Mouse (Mus musculus) spleen, adult 2 months (tissue): ENCODE results near the gene Rere. TPM values are rescaled to one million over a fixed set of nuclear protein-coding genes. Genes with fewer than 3 reads are reported as not detected.

Experiments used
- DNase-seq, 2 experiments: peaks; one replicate each; pipeline versions ENCODE4 v3.0.0 to v3.0.0-alpha.2; 2012 to 2021; ENCODE audit warnings: low spot score in 2 of 2, low read depth in 1 of 2
- H3K27ac ChIP-seq: fragments of 200-500 bp; 2 replicates; pipeline ENCODE4 v1.5.1; 2012; ENCODE audit warnings: low read length, inconsistent platforms; ENCODE audit not compliant: insufficient read depth
- H3K27me3 ChIP-seq: fragments of 200-500 bp; 2 replicates; pipeline ENCODE4 v1.6.1; 2012; ENCODE audit warnings: mild to moderate bottlenecking, moderate library complexity, low read length, inconsistent platforms; ENCODE audit not compliant: control insufficient read depth, insufficient read depth
- H3K36me3 ChIP-seq: fragments of 200-500 bp; 2 replicates; pipeline ENCODE4 v1.6.1; 2012; ENCODE audit warnings: mild to moderate bottlenecking, low read length, inconsistent platforms; ENCODE audit not compliant: control insufficient read depth, insufficient read depth
- H3K4me1 ChIP-seq: fragments of 200-500 bp; 2 replicates; pipeline ENCODE4 v1.6.1; 2011; ENCODE audit warnings: inconsistent platforms; ENCODE audit not compliant: control insufficient read depth, insufficient read depth, insufficient read length
- H3K4me3 ChIP-seq: fragments of 200-500 bp; 2 replicates; pipeline ENCODE4 v1.5.1; 2011; ENCODE audit warnings: mild to moderate bottlenecking, inconsistent platforms; ENCODE audit not compliant: insufficient read depth, insufficient read length; ENCODE audit errors: extremely low read depth
- CTCF ChIP-seq: fragments of 200-500 bp; IDR thresholded peaks from 2 replicates; pipeline ENCODE4 v1.5.1; 2011; ENCODE audit warnings: mild to moderate bottlenecking, inconsistent platforms; ENCODE audit not compliant: insufficient read depth, insufficient read length, insufficient replicate concordance; ENCODE audit errors: extremely low read depth
- POLR2A ChIP-seq: fragments of 200-500 bp; IDR thresholded peaks from 2 replicates; pipeline ENCODE4 v1.6.1; 2011; ENCODE audit warnings: low read depth, low read length, inconsistent platforms
- WGBS: fragments of 180-500 bp; shearing (Covaris S2); methylation state at CpG from one replicate; pipeline ENCODE4 v1.1.7; 2018; 5-methylcytosine and 5-hydroxymethylcytosine counted together
- polyA plus RNA-seq: library from polyadenylated mRNA; depleted of rRNA; stranded (reverse); fragments of >200 nt; gene quantifications from 2 replicates; pipeline ENCODE4 v1.2.3, GENCODE M21; 2012

Gene Rere
- polyA plus RNA-seq, 1 experiment, result 66.2 TPM

DNA sequence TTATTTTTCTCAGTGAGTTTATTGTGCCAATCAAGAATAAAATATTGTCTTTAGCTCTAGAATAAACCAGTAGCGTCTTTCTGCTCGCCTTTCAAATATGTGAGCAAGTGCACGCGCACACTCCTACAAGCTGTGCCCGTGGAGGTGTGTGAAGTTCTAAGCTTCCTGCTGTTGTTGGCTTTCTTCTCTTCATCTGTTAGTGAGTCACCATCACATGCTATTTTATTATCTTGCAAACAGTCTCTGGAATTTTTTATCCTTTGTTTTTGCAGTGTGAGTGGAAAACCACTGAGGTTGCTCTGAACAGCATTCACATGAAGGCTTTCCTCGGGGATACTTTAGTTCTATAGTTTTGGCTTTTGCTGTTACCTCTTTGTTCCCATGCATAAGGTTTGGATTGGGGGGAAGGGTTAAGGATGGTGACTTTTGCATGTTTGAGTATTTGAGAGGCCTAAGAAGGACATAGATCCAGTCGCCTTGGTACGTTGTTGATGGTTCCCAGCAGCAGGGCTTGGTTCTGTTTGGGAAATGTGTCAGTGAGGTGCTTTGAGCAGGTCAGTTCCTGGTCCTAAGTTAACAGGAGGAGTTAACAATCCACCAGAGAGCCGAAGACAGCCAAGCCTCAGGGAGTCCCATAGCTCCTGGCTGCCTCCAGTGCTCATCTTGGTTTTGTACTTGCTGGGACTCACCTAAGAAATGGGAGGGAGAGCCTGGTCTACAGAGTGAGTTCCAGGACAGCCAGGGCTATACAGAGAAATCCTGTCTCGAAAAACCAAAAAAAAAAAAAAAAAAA is 300.7 kb downstream of the Rere start:
- Histone ChIP-seq H3K27me3 (no peaks in the 10 kb centered on the region), H3K4me3 (no peak overlapping the region), H3K4me1 (peaks cover 29% of the 10 kb centered on the region), H3K36me3 (peaks cover 2% of the 10 kb centered on the region; the same call in 1 of the 2 replicates), H3K27ac (peak overlapping the region; percentile 52)
- DNase-seq, result no peak
- TF ChIP-seq POLR2A (no peak), CTCF (no peak)
- 68% methylated on average over 10 of the region's 10 CpGs for WGBS

DNA sequence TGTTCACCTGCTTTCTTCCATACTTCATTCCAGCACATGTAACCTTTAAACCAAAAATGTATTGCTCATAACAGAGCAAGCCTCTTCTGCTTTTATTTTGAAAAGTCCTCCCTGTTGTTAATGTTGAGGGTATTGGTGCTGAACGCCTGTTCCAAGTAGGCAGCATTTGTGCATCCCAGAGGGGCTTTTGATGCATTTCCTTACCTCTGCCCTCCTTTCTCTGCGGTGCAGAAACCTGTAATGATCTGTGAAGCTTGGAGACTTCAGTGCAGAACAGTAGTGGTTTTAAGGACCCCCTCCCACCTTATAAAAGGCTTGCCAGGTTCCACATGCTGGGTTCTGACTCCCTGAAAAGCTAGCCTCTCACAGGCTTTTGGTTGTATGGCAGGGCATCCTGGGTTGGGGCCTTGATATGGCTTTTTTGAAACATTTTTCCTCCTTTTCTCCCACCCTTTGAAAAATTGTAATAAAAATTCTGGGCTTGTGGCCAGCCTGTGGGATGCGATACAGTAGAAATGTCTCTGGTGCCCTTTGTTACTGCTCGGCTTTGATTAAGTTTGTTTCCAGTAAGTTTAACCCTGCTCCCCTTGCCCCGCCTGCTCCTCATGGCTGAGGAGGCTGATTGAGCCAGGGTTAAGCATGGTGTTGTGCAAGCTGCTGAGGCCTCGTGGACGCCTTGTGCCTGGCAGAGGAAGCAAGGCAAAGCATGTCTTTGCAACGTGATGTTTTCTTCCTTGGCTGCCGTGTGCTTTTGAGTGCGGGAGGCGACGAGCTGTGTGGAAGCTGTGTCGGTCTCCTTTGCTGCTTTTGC is 301.7 kb downstream of the Rere start:
- Histone ChIP-seq H3K4me3 (peak overlapping the region; percentile 6; the same call in 1 of the 2 replicates), H3K27ac (peak overlapping the region; percentile 75), H3K27me3 (no peaks in the 10 kb centered on the region), H3K4me1 (peaks cover 34% of the 10 kb centered on the region), H3K36me3 (peaks cover 2% of the 10 kb centered on the region; the same call in 1 of the 2 replicates)
- WGBS, result 18% methylated on average over 13 of the region's 13 CpGs
- peak in 1 of 2 experiments; percentile 38 for DNase-seq
- no peak for TF ChIP-seq POLR2A
- no peak for TF ChIP-seq CTCF

DNA sequence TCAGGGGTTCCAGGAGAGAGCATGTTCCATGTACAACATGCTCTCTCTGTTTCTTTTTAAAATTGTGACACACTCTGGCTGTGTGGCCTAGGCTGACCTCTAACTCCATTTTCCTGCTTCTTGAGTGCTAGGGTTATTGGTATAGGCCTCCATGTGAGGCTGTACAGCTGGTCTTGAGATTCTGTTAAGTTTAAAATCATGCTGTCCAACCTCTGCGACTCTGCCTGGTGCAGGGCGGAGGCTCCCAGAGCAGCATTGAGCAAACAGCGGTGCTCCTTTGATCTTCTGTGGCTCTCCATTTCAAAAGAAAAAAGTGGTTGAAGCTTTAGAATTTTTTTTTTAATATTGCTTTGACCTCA is 302.3 kb downstream of the Rere start:
- Histone ChIP-seq H3K27me3 (no peaks in the 10 kb centered on the region), H3K4me3 (peak overlapping the region; percentile 6; the same call in 1 of the 2 replicates), H3K4me1 (peaks cover 36% of the 10 kb centered on the region), H3K27ac (peak overlapping the region; percentile 75), H3K36me3 (peaks cover 2% of the 10 kb centered on the region; the same call in 1 of the 2 replicates)
- DNase-seq, result no peak
- WGBS, result 37% methylated on average over 3 of the region's 3 CpGs
- TF ChIP-seq POLR2A (no peak), CTCF (no peak)

DNA sequence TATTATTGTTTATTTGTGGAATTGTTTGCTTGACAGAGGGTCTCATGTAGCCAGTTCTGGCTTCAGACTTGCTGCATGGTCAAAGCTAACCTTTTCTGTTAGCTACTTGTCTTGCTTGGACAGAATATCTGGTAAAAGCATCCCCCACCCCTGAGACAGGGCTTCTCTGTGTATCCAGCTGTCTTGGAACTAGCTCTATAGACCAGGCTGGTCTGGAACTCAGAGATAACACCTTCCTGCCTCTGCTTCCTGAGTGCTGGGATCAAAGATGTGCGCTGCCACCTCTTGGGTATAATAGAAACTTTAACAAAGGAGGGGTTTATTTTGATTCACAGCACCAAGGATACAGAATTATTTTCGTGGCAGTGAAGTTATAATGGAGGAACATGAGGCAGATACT is 304.4 kb downstream of the Rere start:
- peaks cover 38% of the 10 kb centered on the region for H3K4me1 ChIP-seq
- TF ChIP-seq POLR2A, result no peak
- TF ChIP-seq CTCF, result no peak
- DNase-seq, result no peak
- H3K27me3 ChIP-seq, result no peaks in the 10 kb centered on the region
- WGBS, result 76% methylated on average over 2 of the region's 2 CpGs
- H3K36me3 ChIP-seq, result peaks cover 2% of the 10 kb centered on the region; the same call in 1 of the 2 replicates
- no peak overlapping the region for H3K4me3 ChIP-seq
- no peak overlapping the region for H3K27ac ChIP-seq

DNA sequence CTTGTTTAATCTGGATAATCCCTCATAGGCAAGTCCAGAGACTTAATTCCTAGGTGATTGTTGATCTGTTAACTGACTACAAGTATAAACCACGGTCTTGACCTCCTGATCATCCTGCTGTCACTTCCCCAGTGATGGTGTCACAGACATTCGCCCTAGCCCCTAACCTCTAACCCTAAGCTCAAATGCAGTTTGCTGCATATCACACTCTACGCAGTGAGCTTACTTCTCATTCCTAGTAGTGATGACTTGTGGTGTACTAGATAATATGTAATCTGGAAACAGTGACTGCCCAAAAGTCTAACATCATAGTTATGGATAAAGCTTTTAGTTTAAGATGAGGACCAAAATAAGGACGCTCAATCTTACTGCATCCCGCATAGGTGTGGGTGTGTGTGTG is 304.8 kb downstream of the Rere start:
- no peak overlapping the region for H3K27ac ChIP-seq

DNA sequence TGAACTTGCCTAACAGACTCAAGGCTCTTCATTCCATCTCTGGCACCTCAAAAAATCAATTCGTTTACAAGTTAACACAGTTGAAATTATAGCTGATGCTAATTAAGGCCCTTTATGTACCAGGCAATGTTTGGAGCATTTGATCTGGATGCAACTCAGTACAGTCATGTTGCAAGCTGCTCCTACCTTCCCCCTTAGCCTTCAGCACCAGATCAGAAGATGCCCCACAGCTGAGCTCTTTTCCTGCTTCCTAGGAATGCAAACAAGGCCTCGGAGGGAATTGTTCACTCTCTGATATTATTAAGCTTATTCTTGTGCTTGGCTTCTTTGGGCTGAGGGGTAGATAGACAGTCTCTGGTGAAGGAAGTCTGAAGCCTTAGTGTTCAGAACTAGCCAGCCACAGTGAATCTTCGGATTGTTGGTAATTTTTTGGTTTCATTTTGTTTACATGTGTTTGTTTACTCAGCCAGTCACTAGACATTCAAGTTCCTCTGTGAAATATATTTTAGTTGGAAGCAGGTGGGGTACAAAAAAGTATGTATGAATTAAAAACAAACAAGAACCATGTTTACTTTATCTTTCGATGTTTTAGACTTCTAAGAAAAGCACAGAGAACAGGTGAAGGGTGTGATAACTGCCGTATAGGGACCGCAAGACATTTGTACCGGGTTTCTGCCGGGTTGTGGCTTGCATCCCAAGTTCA is 306.3 kb downstream of the Rere start:
- H3K4me3 ChIP-seq, result no peak overlapping the region
- H3K27ac ChIP-seq, result no peak overlapping the region; the same call in 1 of the 2 replicates
- no peaks in the 10 kb centered on the region for H3K36me3 ChIP-seq
- WGBS, result 81% methylated on average over 8 of the region's 8 CpGs
- no peaks in the 10 kb centered on the region for H3K27me3 ChIP-seq
- TF ChIP-seq CTCF, result no peak
- TF ChIP-seq POLR2A, result no peak
- peaks cover 30% of the 10 kb centered on the region for H3K4me1 ChIP-seq
- no peak for DNase-seq

More for the DNA sequence above, 304.8 kb downstream of the Rere start:
- Histone ChIP-seq H3K4me1 (peaks cover 36% of the 10 kb centered on the region), H3K27me3 (no peaks in the 10 kb centered on the region), H3K36me3 (no peaks in the 10 kb centered on the region), H3K4me3 (no peak overlapping the region)
- no peak for DNase-seq
- WGBS, result 84% methylated on average over 5 of the region's 5 CpGs
- TF ChIP-seq POLR2A (no peak), CTCF (no peak)

DNA sequence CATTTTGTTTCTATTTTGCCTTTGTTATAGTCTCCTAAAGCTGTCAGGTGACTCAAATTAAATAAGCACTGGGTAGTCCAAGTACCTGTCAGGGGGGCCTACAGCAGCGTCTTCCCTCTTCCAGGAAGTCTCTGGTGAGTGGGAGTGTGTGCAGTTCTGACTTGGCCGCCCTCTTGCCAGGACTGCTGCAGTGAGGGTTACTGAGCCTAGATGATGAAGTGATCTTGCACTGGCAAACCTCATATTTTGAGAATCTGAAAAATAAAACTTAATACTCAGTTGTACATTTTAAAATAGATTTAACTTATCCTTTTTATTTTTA is 306.8 kb downstream of the Rere start:
- DNase-seq, result no peak
- H3K4me1 ChIP-seq, result peaks cover 27% of the 10 kb centered on the region
- H3K36me3 ChIP-seq, result no peaks in the 10 kb centered on the region
- H3K27me3 ChIP-seq, result no peaks in the 10 kb centered on the region
- TF ChIP-seq POLR2A (no peak), CTCF (no peak)
- H3K27ac ChIP-seq, result no peak overlapping the region
- H3K4me3 ChIP-seq, result no peak overlapping the region
- 68% methylated on average over 2 of the region's 2 CpGs for WGBS
